Mouse (Mus musculus): ENCODE measurements around the gene Rae1. TPM values are rescaled to one million over a fixed set of nuclear protein-coding genes. Genes with fewer than 3 reads are reported as not detected.

Gene Rae1
- polyA plus RNA-seq, 1 experiment from 2014 or later = 129 TPM

- no peak overlapping the region for H3K4me3 ChIP-seq (replicated peaks)
- WGBS = 20% methylated on average over 7 of the region's 7 CpGs
- peaks cover 27% of the 10 kb centered on the region for H3K4me1 ChIP-seq
- no peak overlapping the region for H3K27ac ChIP-seq (replicated peaks)
- H3K27me3 ChIP-seq = no peaks in the 10 kb centered on the region
- no peak overlapping the region for H3K9ac ChIP-seq
- ATAC-seq (ENCODE audit: insufficient number of reproducible peaks, low FRiP score, low TSS enrichment, low read depth) = no peak
- no peaks in the 10 kb centered on the region for H3K36me3 ChIP-seq
- no peak overlapping the region for H3K4me2 ChIP-seq (replicated peaks)
- H3K9me3 ChIP-seq (replicated peaks) = no peaks in the 10 kb centered on the region
Measured at GRCm38 (mm10) chr2:172973806-172974565, 25.9 kb upstream of the Rae1 start.

- H3K27me3 ChIP-seq = no peaks in the 10 kb centered on the region
- peaks cover 27% of the 10 kb centered on the region for H3K4me1 ChIP-seq
- H3K36me3 ChIP-seq = no peaks in the 10 kb centered on the region
- H3K4me3 ChIP-seq (replicated peaks) = no peak overlapping the region
- no peak overlapping the region for H3K4me2 ChIP-seq (replicated peaks)
- no peak overlapping the region for H3K27ac ChIP-seq (replicated peaks)
- no peak overlapping the region for H3K9ac ChIP-seq
- no peaks in the 10 kb centered on the region for H3K9me3 ChIP-seq (replicated peaks)
- no peak for ATAC-seq (ENCODE audit: insufficient number of reproducible peaks, low FRiP score, low TSS enrichment, low read depth)
- WGBS = 25% methylated on average over 7 of the region's 7 CpGs
Measured at GRCm38 (mm10) chr2:172974701-172975100, 25.2 kb upstream of the Rae1 start.

- Histone ChIP-seq H3K27me3 (no peaks in the 10 kb centered on the region), H3K27ac (replicated peaks) (no peak overlapping the region), H3K4me1 (peaks cover 27% of the 10 kb centered on the region), H3K9ac (no peak overlapping the region), H3K36me3 (no peaks in the 10 kb centered on the region), H3K4me3 (replicated peaks) (no peak overlapping the region), H3K9me3 (replicated peaks) (no peaks in the 10 kb centered on the region), H3K4me2 (replicated peaks) (no peak overlapping the region)
- no peak for ATAC-seq (ENCODE audit: insufficient number of reproducible peaks, low FRiP score, low TSS enrichment, low read depth)
- 78% methylated on average over 6 of the region's 6 CpGs for WGBS
Measured at GRCm38 (mm10) chr2:172975159-172975558, 24.8 kb upstream of the Rae1 start.

GRCm38 (mm10) chr2:172976661-172977238, 23.2 kb upstream of the Rae1 start:
- Histone ChIP-seq H3K4me2 (replicated peaks) (peak overlapping the region; percentile 40), H3K4me3 (replicated peaks) (no peak overlapping the region), H3K9ac (no peak overlapping the region), H3K36me3 (no peaks in the 10 kb centered on the region), H3K4me1 (peaks cover 27% of the 10 kb centered on the region), H3K27ac (replicated peaks) (peak overlapping the region; percentile 71), H3K9me3 (replicated peaks) (no peaks in the 10 kb centered on the region), H3K27me3 (no peaks in the 10 kb centered on the region)
- WGBS = 29% methylated on average over 7 of the region's 7 CpGs
- ATAC-seq (ENCODE audit: insufficient number of reproducible peaks, low FRiP score, low TSS enrichment, low read depth) = no peak

- peak within 1 kb of the TSS; percentile 71 for H3K27ac ChIP-seq (replicated peaks)
- no peak within 1 kb of the TSS for H3K9ac ChIP-seq
- H3K4me1 ChIP-seq = peaks cover 27% of the 10 kb centered on the region
- no peaks in the 10 kb centered on the region for H3K9me3 ChIP-seq (replicated peaks)
- no peaks in the 10 kb centered on the region for H3K27me3 ChIP-seq
- H3K36me3 ChIP-seq = no peaks in the 10 kb centered on the region
- WGBS = 14% methylated on average over 14 of the region's 14 CpGs
- peak within 1 kb of the TSS; percentile 40 for H3K4me2 ChIP-seq (replicated peaks)
- H3K4me3 ChIP-seq (replicated peaks) = peak within 1 kb of the TSS; percentile 8; the same call in 1 of the 2 replicates
- ATAC-seq (ENCODE audit: insufficient number of reproducible peaks, low FRiP score, low TSS enrichment, low read depth) = 0 out of 2 replicates have a peak, but pooled peaks have one; percentile 36
Measured at GRCm38 (mm10) chr2:172977409-172978130, 22.3 kb upstream of the Rae1 start, which contains the start of gene Spo11. Gene Spo11 (plus strand): TSS chr2:172977700.

- Histone ChIP-seq H3K36me3 (no peaks in the 10 kb centered on the region), H3K27ac (replicated peaks) (peak overlapping the region; percentile 71), H3K4me1 (peaks cover 27% of the 10 kb centered on the region), H3K4me2 (replicated peaks) (peak overlapping the region; percentile 40), H3K4me3 (replicated peaks) (peak overlapping the region; percentile 8; the same call in 1 of the 2 replicates), H3K9me3 (replicated peaks) (no peaks in the 10 kb centered on the region), H3K27me3 (no peaks in the 10 kb centered on the region), H3K9ac (no peak overlapping the region)
- 42% methylated on average over 4 of the region's 4 CpGs for WGBS
- ATAC-seq (ENCODE audit: insufficient number of reproducible peaks, low FRiP score, low TSS enrichment, low read depth) = no peak
Measured at GRCm38 (mm10) chr2:172978131-172978633, 21.7 kb upstream of the Rae1 start.

- Histone ChIP-seq H3K27ac (replicated peaks) (no peak overlapping the region), H3K27me3 (no peaks in the 10 kb centered on the region), H3K9ac (no peak overlapping the region), H3K4me1 (peaks cover 19% of the 10 kb centered on the region), H3K36me3 (no peaks in the 10 kb centered on the region), H3K4me3 (replicated peaks) (no peak overlapping the region), H3K9me3 (replicated peaks) (no peaks in the 10 kb centered on the region), H3K4me2 (replicated peaks) (no peak overlapping the region)
- 94% methylated on average over 43 of the region's 43 CpGs for WGBS
- ATAC-seq (ENCODE audit: insufficient number of reproducible peaks, low FRiP score, low TSS enrichment, low read depth) = no peak
Measured at GRCm38 (mm10) chr2:172979666-172980345, 20.1 kb upstream of the Rae1 start.

GRCm38 (mm10) chr2:172982776-172983561, 16.9 kb upstream of the Rae1 start:
- H3K36me3 ChIP-seq = no peaks in the 10 kb centered on the region
- no peak for ATAC-seq (ENCODE audit: insufficient number of reproducible peaks, low FRiP score, low TSS enrichment, low read depth)
- no peak overlapping the region for H3K27ac ChIP-seq (replicated peaks)
- no peak overlapping the region for H3K9ac ChIP-seq
- 73% methylated on average over 9 of the region's 9 CpGs for WGBS
- no peak overlapping the region for H3K4me2 ChIP-seq (replicated peaks)
- peaks cover under 1% of the 10 kb centered on the region for H3K4me1 ChIP-seq
- H3K4me3 ChIP-seq (replicated peaks) = no peak overlapping the region
- H3K9me3 ChIP-seq (replicated peaks) = no peaks in the 10 kb centered on the region
- no peaks in the 10 kb centered on the region for H3K27me3 ChIP-seq

- 77% methylated on average over 6 of the region's 6 CpGs for WGBS
- no peaks in the 10 kb centered on the region for H3K27me3 ChIP-seq
- H3K27ac ChIP-seq (replicated peaks) = no peak overlapping the region
- H3K4me2 ChIP-seq (replicated peaks) = no peak overlapping the region
- no peaks in the 10 kb centered on the region for H3K4me1 ChIP-seq
- no peaks in the 10 kb centered on the region for H3K9me3 ChIP-seq (replicated peaks)
- no peaks in the 10 kb centered on the region for H3K36me3 ChIP-seq
- no peak for ATAC-seq (ENCODE audit: insufficient number of reproducible peaks, low FRiP score, low TSS enrichment, low read depth)
- no peak overlapping the region for H3K4me3 ChIP-seq (replicated peaks)
- no peak overlapping the region for H3K9ac ChIP-seq
Measured at GRCm38 (mm10) chr2:172990161-172990560, 9.8 kb upstream of the Rae1 start.

GRCm38 (mm10) chr2:172996207-172996606, 3.7 kb upstream of the Rae1 start:
- Histone ChIP-seq H3K9me3 (replicated peaks) (no peaks in the 10 kb centered on the region), H3K9ac (no peak overlapping the region), H3K4me3 (replicated peaks) (no peak overlapping the region), H3K27me3 (0 out of 2 replicates have a peak, but pooled peaks cover 3% of the 10 kb centered on the region), H3K27ac (replicated peaks) (peak overlapping the region; percentile 24; the same call in 1 of the 2 replicates), H3K4me1 (peaks cover 14% of the 10 kb centered on the region), H3K4me2 (replicated peaks) (no peak overlapping the region), H3K36me3 (no peaks in the 10 kb centered on the region)
- 6% methylated on average over 4 of the region's 4 CpGs for WGBS
- ATAC-seq (ENCODE audit: insufficient number of reproducible peaks, low FRiP score, low TSS enrichment, low read depth) = no peak
